Mouse (Mus musculus): Measurements from ENCODE around the gene Ttll13.

The Ttll13 gene

DNA sequence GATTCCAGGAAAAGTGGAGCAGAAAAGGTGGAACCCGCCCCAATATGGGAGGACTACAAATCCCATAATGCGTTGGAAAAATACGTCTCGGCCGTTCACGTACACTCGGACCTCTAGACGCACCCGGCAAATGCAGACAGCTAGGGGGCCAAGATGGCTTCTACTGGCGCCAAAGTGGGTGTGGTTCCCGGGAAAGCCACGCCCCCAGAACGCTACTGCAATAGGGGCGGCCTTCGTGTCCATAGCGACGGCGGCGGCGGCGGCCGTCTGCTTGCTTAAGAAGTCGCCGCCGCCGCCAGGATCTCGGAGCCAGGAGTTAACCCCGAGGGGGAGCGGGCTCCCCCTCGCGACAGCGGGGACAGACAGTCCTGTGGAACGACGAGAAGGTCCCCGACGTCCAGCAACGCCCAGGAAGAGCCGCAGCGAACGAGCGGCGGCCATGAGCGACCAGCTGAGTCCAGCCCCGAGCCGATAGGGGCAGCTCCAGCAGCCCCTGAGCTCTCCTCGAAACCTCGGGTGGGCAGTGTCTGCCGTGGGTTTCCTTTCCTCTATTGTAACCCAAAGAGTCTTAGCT is at the start of gene Ttll13:
TSS of gene Ttll13 (plus strand) at position 229 of the 574 bp plus-strand sequence.
- peak; percentile 95 to 97 for DNase-seq (ENCODE audit: low spot score in 2 of 2)

- DNase-seq (ENCODE audit: low spot score in 2 of 2): no peak
Measured at GRCm38 (mm10) chr7:80197371-80197770, 48.8 kb upstream of the Ttll13 start.

DNA sequence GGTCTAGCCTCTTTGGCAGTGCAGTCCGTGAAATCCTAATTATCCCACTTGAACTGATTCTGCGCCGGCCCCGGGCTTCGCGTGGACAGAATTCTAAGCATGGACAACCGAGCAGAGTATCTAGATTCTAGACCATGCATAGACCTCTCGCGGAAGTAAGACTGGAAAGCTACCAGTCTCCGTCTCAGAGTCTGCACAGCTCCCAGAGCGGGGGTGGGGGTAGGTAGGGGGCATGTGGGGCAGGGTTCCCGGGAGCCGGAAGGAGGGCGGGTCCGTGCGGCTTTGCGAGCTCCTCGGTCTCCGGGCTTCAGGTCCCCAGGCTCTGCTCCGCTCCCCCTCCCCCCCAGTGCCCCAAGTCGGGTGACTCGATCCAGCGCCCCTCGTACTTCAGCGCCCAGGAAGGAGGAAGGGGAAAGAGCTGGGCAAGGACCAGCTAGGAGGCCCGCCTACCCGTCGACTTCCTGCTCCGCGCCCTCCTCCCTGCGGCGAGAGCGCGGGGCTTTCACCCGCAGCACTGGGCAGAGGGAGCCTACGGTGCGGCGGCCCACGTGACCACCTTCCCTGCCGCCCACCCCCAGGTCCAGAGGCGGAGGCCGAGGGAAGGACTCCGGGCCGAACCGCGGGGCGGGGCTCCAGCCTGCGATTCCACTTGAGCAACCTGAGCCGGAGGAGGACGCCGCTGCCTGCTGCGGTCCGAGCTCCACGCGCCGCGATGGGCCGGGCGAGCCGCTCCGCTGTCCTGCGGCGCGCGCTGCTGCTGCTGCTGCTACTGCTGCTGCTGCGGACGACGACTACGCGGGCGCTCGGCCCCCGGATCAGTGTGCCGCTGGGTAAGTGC is 48.0 kb upstream of the Ttll13 start:
- DNase-seq (ENCODE audit: low spot score in 2 of 2): peak; percentile 82 to 83

DNA sequence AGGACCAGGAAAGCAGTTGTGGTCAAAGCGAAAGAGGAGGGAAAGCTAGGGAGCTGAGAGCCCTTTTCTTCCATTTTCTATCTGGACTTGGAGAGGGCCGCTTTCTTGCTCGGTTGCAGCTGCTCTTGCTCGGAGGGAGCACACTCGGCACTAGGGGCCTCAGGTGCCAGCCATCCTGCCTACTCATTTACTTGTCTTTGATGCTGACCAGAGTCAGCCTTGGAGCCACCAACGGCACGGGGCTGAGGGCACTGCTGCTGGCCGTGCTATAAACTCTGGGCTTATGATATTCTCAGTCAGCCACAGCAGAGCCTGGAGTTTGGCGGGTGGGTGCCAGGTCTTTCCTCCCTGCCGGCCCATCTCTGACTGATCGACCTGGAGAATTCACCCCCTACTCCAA is 47.3 kb upstream of the Ttll13 start:
- no peak for DNase-seq (ENCODE audit: low spot score in 2 of 2)

- DNase-seq (ENCODE audit: low spot score in 2 of 2): no peak
Measured at GRCm38 (mm10) chr7:80199286-80199685, 46.9 kb upstream of the Ttll13 start.

GRCm38 (mm10) chr7:80199851-80200587 is 46.2 kb upstream of the Ttll13 start:
- DNase-seq (ENCODE audit: low spot score in 2 of 2): no peak

DNA sequence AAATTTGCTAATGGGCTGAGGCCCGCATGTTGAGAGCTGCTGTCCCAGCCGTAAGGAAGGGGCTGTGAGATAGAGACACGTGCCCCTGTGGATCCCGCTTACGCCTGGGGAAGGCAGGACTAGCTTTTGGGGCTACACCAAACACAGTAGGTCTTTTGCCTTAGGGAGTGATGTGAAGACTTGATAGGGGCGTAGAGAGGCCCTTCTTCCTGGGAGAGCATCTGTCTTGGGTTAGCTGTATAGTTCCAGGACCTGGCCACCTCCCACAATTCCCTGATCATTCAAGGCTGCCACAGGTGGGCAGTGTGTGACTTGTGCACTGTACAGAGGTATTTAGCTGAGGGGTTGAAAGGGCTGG is 45.6 kb upstream of the Ttll13 start:
- DNase-seq (ENCODE audit: low spot score in 2 of 2): no peak

DNA sequence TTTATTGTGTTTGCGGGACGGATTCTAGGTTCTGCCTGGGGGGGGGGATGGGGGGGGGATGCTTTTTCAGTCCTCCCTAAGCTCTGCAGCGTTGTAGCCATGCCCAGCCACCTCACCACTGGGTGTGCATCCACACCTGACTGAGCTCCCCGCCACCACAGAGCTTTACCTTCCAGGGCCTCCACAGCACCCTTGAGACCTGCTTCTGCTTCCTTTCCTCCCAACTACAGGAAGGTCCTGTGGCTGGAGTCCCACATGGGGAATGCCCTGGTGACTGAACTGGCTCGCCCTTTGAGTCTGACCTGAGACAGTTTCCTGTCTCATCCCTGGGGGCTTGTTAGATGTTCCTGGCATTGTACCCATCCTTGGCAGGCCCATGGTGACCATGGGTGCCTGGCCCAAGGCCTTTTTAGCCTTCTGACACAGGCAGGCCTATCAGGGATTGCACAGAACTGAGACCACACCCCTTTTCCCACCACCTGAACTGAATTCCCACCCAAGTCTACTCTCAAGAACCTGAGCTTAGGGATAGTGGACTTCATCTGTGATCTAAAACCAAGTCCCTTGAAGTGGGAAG is 45.1 kb upstream of the Ttll13 start:
- no peak for DNase-seq (ENCODE audit: low spot score in 2 of 2)

GRCm38 (mm10) chr7:80201888-80202540 is 44.2 kb upstream of the Ttll13 start:
- DNase-seq (ENCODE audit: low spot score in 2 of 2): no peak

DNA sequence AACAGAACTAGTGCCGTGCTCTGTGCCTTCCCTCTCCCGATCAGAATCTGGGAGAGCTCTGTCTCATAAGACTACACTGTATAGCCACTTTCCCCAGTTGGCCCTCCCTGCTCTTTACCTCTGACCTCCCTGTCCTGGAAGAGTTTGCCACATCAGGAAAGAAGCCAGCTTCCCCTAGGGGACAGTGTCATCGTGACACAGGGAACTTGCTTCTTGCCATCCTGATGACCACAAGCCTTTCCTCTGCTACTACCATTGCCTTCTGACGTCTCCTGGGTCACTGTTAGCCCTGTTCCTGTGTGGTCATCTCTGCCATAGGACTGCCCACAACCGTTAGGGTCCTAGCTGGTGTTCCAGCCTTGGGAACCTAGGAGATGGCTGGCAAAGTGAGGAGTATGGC is 43.2 kb upstream of the Ttll13 start:
- DNase-seq (ENCODE audit: low spot score in 2 of 2): no peak

DNA sequence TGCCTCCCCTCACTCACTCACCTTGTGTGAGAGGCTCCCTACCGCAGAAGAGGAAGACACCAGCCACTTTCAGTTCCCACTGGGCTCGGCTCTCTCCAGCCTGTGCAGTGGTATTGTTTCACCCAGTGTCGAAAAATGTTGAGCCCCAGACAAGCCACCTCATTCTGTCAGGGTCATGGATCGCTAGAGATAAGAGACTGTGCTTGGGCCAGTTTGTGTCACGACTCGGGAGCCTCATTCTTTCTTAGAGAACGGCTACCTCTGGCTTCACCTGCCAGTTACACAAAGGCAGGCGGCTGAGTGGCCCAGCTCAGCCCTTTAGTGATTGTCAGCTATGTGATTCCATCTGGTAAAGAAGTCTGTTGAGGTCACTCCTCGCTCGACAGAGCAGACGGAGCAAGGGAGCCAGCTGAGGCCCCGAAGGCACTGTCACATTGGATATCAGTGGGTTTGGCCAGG is 42.5 kb upstream of the Ttll13 start:
- DNase-seq (ENCODE audit: low spot score in 2 of 2): no peak

GRCm38 (mm10) chr7:80204362-80204761 is 41.8 kb upstream of the Ttll13 start:
- no peak for DNase-seq (ENCODE audit: low spot score in 2 of 2)

DNA sequence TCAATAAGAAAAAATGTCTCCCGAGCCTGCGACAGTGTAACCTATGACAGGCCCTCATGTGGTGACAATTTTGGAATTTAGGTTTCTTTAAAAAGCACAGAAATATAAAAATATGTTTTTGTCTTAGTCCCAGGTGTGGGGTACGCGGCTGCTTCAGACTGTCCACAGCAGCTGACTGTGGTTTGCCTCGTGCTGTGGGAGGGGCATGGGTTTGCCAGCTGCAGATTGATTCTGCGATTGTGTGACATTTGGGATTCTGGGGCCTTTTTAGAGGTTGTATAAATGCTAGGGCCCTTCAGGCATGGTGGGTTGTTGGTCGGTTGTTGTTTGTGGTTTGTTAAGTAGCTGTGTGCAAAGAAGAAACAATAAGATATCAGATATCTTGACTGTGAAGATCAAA is 41.2 kb upstream of the Ttll13 start:
- no peak for DNase-seq (ENCODE audit: low spot score in 2 of 2)

DNA sequence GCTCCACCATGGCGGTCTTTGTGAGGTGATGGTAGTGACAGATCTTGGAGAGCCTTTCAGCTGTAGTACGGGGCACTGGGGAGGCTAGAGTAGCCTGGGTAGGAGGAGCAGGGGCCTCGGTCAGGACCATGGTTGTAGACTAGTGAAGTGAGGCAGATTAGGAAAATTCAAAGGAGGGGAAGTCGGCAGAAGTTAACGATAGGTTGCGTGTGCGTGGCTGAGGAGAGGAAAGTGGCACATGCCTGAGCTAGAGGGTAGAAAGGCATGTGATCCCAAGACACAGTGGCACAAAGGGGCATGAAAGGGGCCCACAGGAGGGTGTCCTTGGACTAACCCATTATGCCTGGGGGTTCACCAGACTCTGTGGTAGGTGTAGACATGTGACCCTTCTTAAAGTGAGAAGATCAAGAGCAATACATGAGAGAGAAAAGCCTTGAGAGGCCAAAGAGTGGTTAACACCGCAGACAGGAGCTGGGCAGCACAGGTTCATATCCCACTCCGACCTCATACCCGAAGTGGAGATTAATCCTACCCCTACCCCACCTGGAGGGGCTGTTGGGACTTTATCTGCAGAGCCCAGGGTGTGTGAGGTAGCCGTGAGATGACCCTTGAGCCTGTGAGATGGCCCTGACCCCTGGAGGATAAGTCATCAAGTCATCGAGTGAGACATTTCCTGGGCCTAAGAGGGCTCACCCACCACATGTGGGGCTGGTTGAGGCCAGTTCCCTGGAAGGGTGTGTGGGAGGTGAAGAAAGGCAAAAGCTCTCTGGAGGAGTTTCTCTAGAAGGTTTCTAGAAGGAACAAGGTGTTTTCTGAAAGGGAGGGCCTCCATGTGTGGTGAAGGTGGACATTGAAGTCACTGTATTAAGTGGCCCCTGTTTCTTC is 40.2 kb upstream of the Ttll13 start:
- DNase-seq (ENCODE audit: low spot score in 2 of 2): no peak

DNA sequence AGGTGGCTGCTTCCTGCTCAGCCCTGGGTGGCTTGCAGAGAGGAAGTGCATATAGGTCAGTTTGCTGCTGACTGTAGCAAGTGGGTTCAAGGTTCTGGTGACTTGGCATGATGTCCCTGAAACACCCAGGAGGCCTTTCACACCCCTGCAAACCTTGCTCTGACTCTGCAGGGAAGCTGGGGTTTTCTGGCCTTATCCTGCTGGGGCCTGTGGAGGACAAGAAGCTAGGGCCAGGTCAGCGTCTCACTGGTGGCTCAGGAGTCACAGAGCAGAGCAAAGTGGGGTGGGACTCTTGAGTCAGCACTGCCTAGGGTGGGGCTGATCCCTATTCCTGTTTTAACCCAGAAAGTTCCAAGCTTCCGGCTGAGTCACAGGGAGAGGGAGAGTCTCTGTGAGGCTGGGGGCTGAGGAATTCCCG is 38.9 kb upstream of the Ttll13 start:
- no peak for DNase-seq (ENCODE audit: low spot score in 2 of 2)

GRCm38 (mm10) chr7:80208026-80208642 is 38.0 kb upstream of the Ttll13 start:
- DNase-seq (ENCODE audit: low spot score in 2 of 2): no peak

DNA sequence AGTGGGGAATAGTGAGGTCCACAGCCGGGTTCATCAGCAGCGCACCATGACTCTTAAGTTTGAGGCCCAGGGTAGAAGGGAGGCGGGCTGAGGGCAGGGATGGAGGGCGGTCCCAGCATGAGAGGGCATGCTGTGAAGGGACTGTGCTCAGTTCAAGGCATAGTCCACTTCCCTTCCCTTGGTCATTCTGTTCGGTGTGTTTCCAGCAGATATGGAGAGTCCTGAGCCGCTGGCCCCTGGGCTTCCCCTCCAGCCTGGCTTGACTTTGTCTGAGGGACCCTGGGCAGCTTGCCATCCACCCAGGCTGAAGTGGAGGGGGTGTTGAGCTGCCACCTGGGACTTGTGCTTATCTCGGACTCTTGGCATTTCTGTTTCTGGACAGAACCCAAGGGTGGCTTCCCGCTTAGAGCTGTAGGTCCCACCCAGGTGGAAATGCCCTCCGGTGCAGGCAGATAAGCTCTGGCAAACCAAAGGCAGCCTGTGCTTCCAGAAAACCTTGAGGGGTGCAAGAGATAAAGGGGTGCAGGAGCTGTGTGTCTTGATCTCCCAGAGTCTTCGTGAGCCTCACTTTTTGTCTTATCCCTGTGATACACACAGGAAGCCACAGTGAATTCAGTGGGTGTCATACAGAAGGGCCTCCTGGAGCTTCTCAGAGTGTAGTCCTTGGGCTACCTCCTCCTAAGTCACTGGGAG is 37.3 kb upstream of the Ttll13 start:
- DNase-seq (ENCODE audit: low spot score in 2 of 2): no peak

GRCm38 (mm10) chr7:80209669-80210068 is 36.5 kb upstream of the Ttll13 start:
- DNase-seq (ENCODE audit: low spot score in 2 of 2): no peak

DNA sequence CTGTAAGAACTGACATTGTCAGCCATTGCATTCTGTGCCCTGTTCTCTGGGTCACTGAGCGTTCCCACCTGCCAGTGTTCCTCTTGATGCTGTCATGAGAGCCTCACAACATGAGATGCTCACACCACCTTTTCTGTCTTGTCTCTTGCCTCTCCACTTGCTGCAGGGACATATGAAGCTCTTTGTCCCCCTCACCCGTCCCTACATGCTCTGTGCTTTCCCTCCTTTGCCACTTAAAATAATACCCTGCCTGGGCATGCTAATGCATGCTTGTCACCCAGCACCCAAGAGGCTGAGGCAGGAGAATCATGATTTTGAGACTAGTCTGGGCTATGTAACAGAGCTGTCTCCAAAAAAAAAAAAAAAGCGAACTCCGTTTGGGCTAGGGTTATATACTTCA is 35.2 kb upstream of the Ttll13 start:
- no peak for DNase-seq (ENCODE audit: low spot score in 2 of 2)

- DNase-seq (ENCODE audit: low spot score in 2 of 2): no peak
Measured at GRCm38 (mm10) chr7:80213604-80214003, 32.6 kb upstream of the Ttll13 start.

Measured in frontal cortex, postnatal 36 days (tissue).